Mouse (Mus musculus): ENCODE results near the gene Lrig2. TPM values are rescaled to one million over a fixed set of nuclear protein-coding genes. Genes with fewer than 3 reads are reported as not detected.

Gene Lrig2
- total and polyA plus RNA-seq, 2 experiments from 2014 or later = 20.2 to 50.1 TPM

DNA sequence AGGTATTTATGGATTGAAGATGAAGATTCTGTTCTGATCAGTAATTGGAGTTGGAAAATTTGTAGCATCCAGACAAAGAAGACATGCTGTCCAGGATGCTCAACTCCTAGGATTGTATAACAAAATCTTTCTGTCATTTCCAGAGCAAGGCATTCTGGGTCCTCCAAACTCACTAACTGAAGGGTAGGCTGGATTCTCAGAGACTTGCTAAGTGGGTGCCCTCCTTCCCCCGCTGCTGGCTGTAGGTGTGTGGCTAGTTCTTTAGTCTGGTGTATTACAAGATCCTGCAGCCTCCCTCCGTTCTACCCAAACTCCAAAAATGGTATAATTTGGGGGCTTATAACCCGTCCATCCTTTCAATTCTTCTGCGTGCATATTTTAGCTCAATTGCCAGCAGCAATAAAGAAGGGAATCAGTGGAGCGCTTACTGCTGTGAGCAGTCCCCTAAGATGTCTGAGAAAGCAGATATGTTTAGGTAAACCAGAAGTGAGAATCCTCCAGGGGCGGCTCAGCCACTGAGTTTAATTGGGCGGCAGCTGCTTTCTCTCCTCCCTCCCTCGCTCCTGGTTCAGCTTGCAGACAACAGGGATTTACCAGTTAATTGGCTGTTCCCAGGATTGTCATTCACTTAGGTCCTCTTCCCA, 162.4 kb downstream of the Lrig2 start:
- Histone ChIP-seq H3K27me3 (ENCODE audit: insufficient read depth, low read length) (no peaks in the 10 kb centered on the region), H3K4me1 (ENCODE audit: insufficient read depth, low read length) (0 out of 2 replicates have a peak, but pooled peaks cover 3% of the 10 kb centered on the region), H3K27ac (ENCODE audit: low read depth, low read length) (no peak overlapping the region), H3K4me2 (ENCODE audit: low read depth, low read length, poor library complexity, severe bottlenecking) (0 out of 2 replicates have a peak overlapping the region, but pooled peaks have one; percentile 4), H3K9me3 (ENCODE audit: low read length) (no peaks in the 10 kb centered on the region), H3K9ac (replicated peaks; ENCODE audit: low read length, poor library complexity, severe bottlenecking) (no peak overlapping the region), H3K36me3 (ENCODE audit: insufficient read depth, low read length) (no peaks in the 10 kb centered on the region), H3K4me3 (ENCODE audit: low read depth, low read length) (no peak overlapping the region)
- 28% methylated on average over 8 of the region's 8 CpGs for WGBS
- peak; percentile 54; the same call in 1 of the 2 replicates for ATAC-seq (ENCODE audit: low FRiP score)
- peak; percentile 71 for DNase-seq (ENCODE audit: low spot score)
- TF ChIP-seq CTCF (IDR thresholded peaks at IDR 0.05) = no peak

Other genes starting within 250 kb of the Lrig2 start
- gene Slc16a1, start 126.8 kb upstream of the Lrig2 start, total RNA-seq (2014; rRNA removed) = 31.2 and 36.6 TPM in 2 replicates
- 19.1 and 20.5 TPM in 2 replicates for gene Slc16a1, start 126.8 kb upstream of the Lrig2 start, polyA plus RNA-seq (2015; fragmentation: Nextera tagmentation; extraction: Ambion mirVana)